Mouse (Mus musculus) bone marrow, adult 2 months (tissue): ENCODE results near the gene Ift81. TPM values are rescaled to one million over a fixed set of nuclear protein-coding genes. Genes with fewer than 3 reads are reported as not detected.

Experiments used
- H3K27ac ChIP-seq: fragments of 200-500 bp; 2 replicates; pipeline ENCODE4 v1.5.1; 2012; ENCODE audit warnings: low read depth, mild to moderate bottlenecking, control low read depth, inconsistent platforms, low read length; ENCODE audit not compliant: control insufficient read depth, poor library complexity, insufficient read depth
- H3K4me1 ChIP-seq: fragments of 200-500 bp; 2 replicates; pipeline ENCODE4 v1.6.1; 2011; ENCODE audit warnings: low read length; ENCODE audit not compliant: control insufficient read depth, insufficient read depth
- H3K4me3 ChIP-seq: fragments of 200-500 bp; replicated peaks from 2 replicates; pipeline ENCODE3; 2011; ENCODE audit warnings: mild to moderate bottlenecking, low read depth, low read length, control low read depth; ENCODE audit not compliant: control insufficient read depth
- CTCF ChIP-seq: fragments of 200-500 bp; IDR thresholded peaks from 2 replicates; pipeline ENCODE4 v1.5.1; 2011; ENCODE audit warnings: low read length, control low read depth; ENCODE audit not compliant: control insufficient read depth, insufficient read depth
- POLR2A ChIP-seq: fragments of 200-500 bp; IDR thresholded peaks from 2 replicates; pipeline ENCODE4 v1.6.1; 2011; ENCODE audit warnings: low read depth, mild to moderate bottlenecking, control low read depth, low read length, borderline replicate concordance; ENCODE audit not compliant: control insufficient read depth
- WGBS: fragments of 180-500 bp; shearing (Covaris S2); methylation state at CpG from one replicate; pipeline ENCODE4 v1.1.7; 2018; 5-methylcytosine and 5-hydroxymethylcytosine counted together
- polyA plus RNA-seq: library from polyadenylated mRNA; stranded (reverse); fragments of >200 nt; gene quantifications from 2 replicates; pipeline ENCODE4 v1.2.4, GENCODE M21; 2011; ENCODE audit warnings: low replicate concordance; ENCODE audit not compliant: missing spikeins, insufficient read depth, insufficient read length

Gene Ift81
- polyA plus RNA-seq, 1 experiment = 2.1 TPM

GRCm38 (mm10) chr5:122514127-122514521 lies 100.2 kb downstream of the Ift81 start:
- Histone ChIP-seq H3K4me1 (no peaks in the 10 kb centered on the region), H3K27ac (no peak overlapping the region), H3K4me3 (no peak overlapping the region)
- TF ChIP-seq POLR2A = no peak
- no peak for TF ChIP-seq CTCF
- 13% methylated on average over 8 of the region's 8 CpGs for WGBS

- H3K4me1 ChIP-seq = no peaks in the 10 kb centered on the region
- TF ChIP-seq CTCF (no peak), POLR2A (no peak)
- WGBS = 44% methylated on average over 23 of the region's 23 CpGs
- no peak overlapping the region for H3K4me3 ChIP-seq
- no peak overlapping the region for H3K27ac ChIP-seq
Observed at GRCm38 (mm10) chr5:122513421-122514126, 100.7 kb downstream of the Ift81 start.

GRCm38 (mm10) chr5:122512011-122512410 lies 102.3 kb downstream of the Ift81 start:
- H3K4me1 ChIP-seq = no peaks in the 10 kb centered on the region
- WGBS = 83% methylated on average over 6 of the region's 6 CpGs
- no peak overlapping the region for H3K4me3 ChIP-seq
- TF ChIP-seq POLR2A (no peak), CTCF (no peak)
- no peak overlapping the region for H3K27ac ChIP-seq

GRCm38 (mm10) chr5:122511405-122511804 lies 102.9 kb downstream of the Ift81 start:
- Histone ChIP-seq H3K4me3 (no peak overlapping the region), H3K4me1 (no peaks in the 10 kb centered on the region), H3K27ac (no peak overlapping the region)
- TF ChIP-seq POLR2A (no peak), CTCF (no peak)
- WGBS = 15% methylated on average over 9 of the region's 9 CpGs

GRCm38 (mm10) chr5:122510651-122511157 lies 103.6 kb downstream of the Ift81 start:
- TF ChIP-seq CTCF = no peak
- TF ChIP-seq POLR2A = no peak
- 88% methylated on average over 17 of the region's 17 CpGs for WGBS
- no peaks in the 10 kb centered on the region for H3K4me1 ChIP-seq

GRCm38 (mm10) chr5:122509608-122510007 lies 104.7 kb downstream of the Ift81 start:
- no peak for TF ChIP-seq POLR2A
- no peak for TF ChIP-seq CTCF
- H3K4me3 ChIP-seq = no peak overlapping the region
- WGBS = 37% methylated on average over 7 of the region's 7 CpGs
- no peaks in the 10 kb centered on the region for H3K4me1 ChIP-seq
- no peak overlapping the region for H3K27ac ChIP-seq

More at GRCm38 (mm10) chr5:122510651-122511157, 103.6 kb downstream of the Ift81 start:
- no peak overlapping the region for H3K27ac ChIP-seq
- H3K4me3 ChIP-seq = no peak overlapping the region

- Histone ChIP-seq H3K4me1 (no peaks in the 10 kb centered on the region), H3K4me3 (no peak overlapping the region), H3K27ac (no peak overlapping the region)
- WGBS = 82% methylated on average over 11 of the region's 11 CpGs
- no peak for TF ChIP-seq POLR2A
- TF ChIP-seq CTCF = no peak
Observed at GRCm38 (mm10) chr5:122508861-122509306, 105.4 kb downstream of the Ift81 start.

GRCm38 (mm10) chr5:122507396-122507795 lies 106.9 kb downstream of the Ift81 start:
- Histone ChIP-seq H3K4me1 (no peaks in the 10 kb centered on the region), H3K4me3 (no peak overlapping the region), H3K27ac (no peak overlapping the region)
- TF ChIP-seq CTCF = no peak
- TF ChIP-seq POLR2A = no peak

- Histone ChIP-seq H3K4me1 (no peaks in the 10 kb centered on the region), H3K27ac (no peak overlapping the region), H3K4me3 (no peak overlapping the region)
- WGBS = 89% methylated on average over 3 of the region's 3 CpGs
- TF ChIP-seq CTCF (no peak), POLR2A (no peak)
Observed at GRCm38 (mm10) chr5:122506462-122506861, 107.9 kb downstream of the Ift81 start.
